Mouse (Mus musculus): ENCODE data around the gene Peg10. TPM values are rescaled to one million over a fixed set of nuclear protein-coding genes. Genes with fewer than 3 reads are reported as not detected.
A peak's percentile ranks its signal among the peaks of the same experiment; 100 is the strongest.

Peg10 gene
- 100 to 1,000 TPM; 283 to 299 TPM for total RNA-seq (2021)
- long read RNA-seq, experiment 1, partial matches to known transcripts, result 0 of 8 reads
- long read RNA-seq, experiment 1, other reads (novel, unspliced or antisense), result 8 of 8 reads
- long read RNA-seq, experiment 2, full-length matches to known transcripts, result 2 of 5 reads
- long read RNA-seq, experiment 2, partial matches to known transcripts, result 0 of 5 reads
- long read RNA-seq, experiment 2, other reads (novel, unspliced or antisense), result 3 of 5 reads

- DNase-seq, result peak; percentile 90
Measured at GRCm38 (mm10) chr6:4746696-4747439, at the start of gene Peg10, which contains the start of gene Sgce. Gene Peg10, plus strand, starts transcription at chr6:4747306. Gene Sgce, minus strand, starts transcription at chr6:4747207.

- no peak for DNase-seq
Measured at GRCm38 (mm10) chr6:4701641-4702040, 45.5 kb upstream of the Peg10 start.

GRCm38 (mm10) chr6:4703908-4704307, 43.2 kb upstream of the Peg10 start:
- no peak for DNase-seq

- no peak for DNase-seq
Measured at GRCm38 (mm10) chr6:4706415-4706814, 40.7 kb upstream of the Peg10 start.

GRCm38 (mm10) chr6:4708971-4709370, 38.1 kb upstream of the Peg10 start:
- peak; percentile 67 for DNase-seq

GRCm38 (mm10) chr6:4716171-4716570, 30.9 kb upstream of the Peg10 start:
- DNase-seq, result no peak

GRCm38 (mm10) chr6:4717344-4717743, 29.8 kb upstream of the Peg10 start:
- no peak for DNase-seq

GRCm38 (mm10) chr6:4722142-4722541, 25.0 kb upstream of the Peg10 start:
- DNase-seq, result no peak

- DNase-seq, result no peak
Measured at GRCm38 (mm10) chr6:4722739-4723138, 24.4 kb upstream of the Peg10 start.

GRCm38 (mm10) chr6:4723998-4724757, 22.9 kb upstream of the Peg10 start:
- DNase-seq, result no peak

- DNase-seq, result no peak
Measured at GRCm38 (mm10) chr6:4728305-4728704, 18.8 kb upstream of the Peg10 start.

GRCm38 (mm10) chr6:4731675-4732074, 15.4 kb upstream of the Peg10 start:
- no peak for DNase-seq

GRCm38 (mm10) chr6:4733208-4733607, 13.9 kb upstream of the Peg10 start:
- no peak for DNase-seq

GRCm38 (mm10) chr6:4736372-4736771, 10.7 kb upstream of the Peg10 start:
- no peak for DNase-seq

- DNase-seq, result no peak
Measured at GRCm38 (mm10) chr6:4738034-4738629, 9.0 kb upstream of the Peg10 start.

- DNase-seq, result no peak
Measured at GRCm38 (mm10) chr6:4738717-4739116, 8.4 kb upstream of the Peg10 start.

GRCm38 (mm10) chr6:4739522-4740355, 7.4 kb upstream of the Peg10 start:
- no peak for DNase-seq

GRCm38 (mm10) chr6:4740511-4740910, 6.6 kb upstream of the Peg10 start:
- peak; percentile 54 for DNase-seq

GRCm38 (mm10) chr6:4746036-4746695, 940 bp upstream of the Peg10 start:
- DNase-seq, result peak; percentile 67

- DNase-seq, result peak; percentile 41
Measured at GRCm38 (mm10) chr6:4747677-4748505, 785 bp downstream of the Peg10 start.
